Mouse (Mus musculus) mouse embryonic stem cell (cell line): ENCODE measurements around the gene Card11.

ENCODE experiments used
- in situ Hi-C, 2 experiments: fragments of 300-500 bp; cut with MboI; formaldehyde crosslinking; loops; 1 replicate in 1 of 2; 3 replicates in 1 of 2; pipeline ENCODE4 v1.14.3; 2019 to 2020; ENCODE audit warnings: low sequenced_read_pairs in 2 of 2, low pct_unique_long_range_greater_than_20kb in 1 of 2, mixed read lengths in 1 of 2; ENCODE audit not compliant: unreplicated experiment in 1 of 2

Gene Card11

DNA sequence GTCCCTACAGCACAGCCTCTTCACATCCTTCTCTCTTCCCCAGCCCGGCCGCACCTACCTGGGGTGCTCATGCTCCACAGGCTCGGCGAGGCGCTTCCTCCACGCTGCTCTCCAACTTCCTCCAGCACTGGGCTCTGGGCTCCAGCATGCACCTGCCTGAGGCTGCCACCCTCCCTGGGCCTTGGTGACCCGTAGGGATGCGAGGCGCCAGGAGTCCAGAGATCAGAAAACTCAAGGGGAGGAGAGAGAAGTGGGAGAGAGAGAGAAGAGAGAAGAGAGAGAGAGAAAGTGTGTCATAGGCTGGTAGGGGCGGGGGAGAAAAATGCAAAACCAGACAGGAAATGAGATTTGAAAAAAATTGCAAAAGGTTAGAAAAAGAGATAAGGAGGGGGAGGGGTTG lies at the start of gene Card11:
Gene Card11, minus strand, starts transcription at position 234 of the 400 bp plus-strand sequence.
- in situ Hi-C loops, result no loop called here

DNA sequence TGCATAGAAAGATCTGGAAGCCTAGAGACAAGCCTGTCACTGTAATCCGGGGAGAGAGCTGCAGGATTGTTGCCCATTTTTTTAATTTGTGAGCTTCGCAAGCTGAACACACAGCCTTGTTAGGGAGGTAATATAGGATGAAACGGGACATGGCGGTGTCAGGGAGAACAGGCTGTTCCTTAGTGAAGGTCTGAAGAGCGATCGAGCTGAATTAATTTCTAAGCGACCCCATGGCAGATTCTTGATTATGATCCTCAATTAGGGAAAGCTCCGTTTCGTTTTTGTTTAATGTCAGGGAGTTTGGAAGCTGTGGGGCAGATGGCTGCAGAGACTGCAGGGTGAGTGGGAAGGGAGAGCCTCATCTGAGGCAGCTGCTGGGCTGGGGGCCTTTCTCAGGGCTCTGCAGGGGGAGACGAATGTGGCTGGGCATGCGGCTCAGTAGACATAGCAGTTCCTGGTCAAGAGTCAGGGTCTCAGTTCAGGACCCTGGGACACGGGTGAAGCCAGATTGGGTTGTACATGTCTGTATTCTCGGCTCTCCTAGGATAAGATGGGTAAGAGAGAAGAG lies 47.4 kb upstream of the Card11 start:
- in situ Hi-C loops, result no loop called here

DNA sequence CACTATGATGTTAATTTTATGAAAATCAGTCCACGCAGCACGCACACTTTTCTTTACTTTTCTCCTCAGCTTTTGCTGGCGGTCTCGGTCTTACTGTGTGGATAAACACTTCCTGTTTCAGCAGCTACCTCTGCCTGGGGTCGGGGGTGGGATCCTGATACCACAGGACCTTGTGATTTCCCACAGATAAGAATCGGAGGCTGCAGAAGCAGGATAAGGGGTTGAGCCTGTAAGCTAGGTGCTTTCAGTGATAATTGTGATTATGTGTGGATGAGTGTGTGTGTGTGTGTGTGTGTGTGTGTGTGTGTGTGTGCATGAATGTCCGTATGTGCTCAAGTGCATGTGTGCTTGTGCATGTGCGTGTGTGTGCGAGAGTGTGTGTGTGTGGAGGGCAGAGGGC lies 44.6 kb upstream of the Card11 start:
- in situ Hi-C loops, result no loop called here

DNA sequence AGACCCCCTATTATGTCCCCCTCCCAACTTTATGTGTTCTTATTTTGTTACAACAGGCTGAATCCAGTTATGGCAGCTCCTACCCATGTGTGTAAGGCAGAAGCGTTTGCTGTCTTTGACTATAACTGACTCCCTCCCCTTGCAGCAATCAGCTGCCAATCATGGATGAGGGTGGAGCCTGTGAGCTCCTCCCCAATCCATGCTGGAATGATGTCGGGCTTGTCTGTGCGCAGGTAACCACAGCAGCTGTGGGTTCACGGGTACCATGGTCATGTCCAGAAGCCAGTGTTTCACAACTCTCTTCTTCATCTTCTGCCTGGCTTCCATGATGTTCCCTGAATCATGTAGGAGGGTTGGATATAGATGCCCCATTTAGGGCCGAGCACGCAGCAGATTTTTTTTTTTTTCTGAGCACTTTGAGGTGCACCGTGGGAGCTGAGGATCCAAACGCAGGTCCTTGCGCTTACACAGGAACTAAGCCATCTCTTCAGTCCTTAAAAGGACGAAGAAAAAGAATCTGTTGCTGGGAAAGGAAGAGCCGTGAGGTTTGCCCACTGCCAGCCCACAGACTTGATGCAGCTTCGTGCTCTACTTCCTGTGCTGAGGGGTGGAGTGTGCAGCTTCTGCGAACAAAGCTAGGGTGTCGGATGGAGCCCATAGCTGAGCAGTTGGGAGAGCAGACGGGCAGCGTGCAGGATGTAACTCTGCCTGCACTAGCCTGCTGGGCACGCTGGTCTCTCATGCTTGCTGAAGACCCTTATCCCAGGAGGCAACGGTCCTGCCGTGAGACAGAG lies 43.5 kb upstream of the Card11 start:
- in situ Hi-C loops, result no loop called here

DNA sequence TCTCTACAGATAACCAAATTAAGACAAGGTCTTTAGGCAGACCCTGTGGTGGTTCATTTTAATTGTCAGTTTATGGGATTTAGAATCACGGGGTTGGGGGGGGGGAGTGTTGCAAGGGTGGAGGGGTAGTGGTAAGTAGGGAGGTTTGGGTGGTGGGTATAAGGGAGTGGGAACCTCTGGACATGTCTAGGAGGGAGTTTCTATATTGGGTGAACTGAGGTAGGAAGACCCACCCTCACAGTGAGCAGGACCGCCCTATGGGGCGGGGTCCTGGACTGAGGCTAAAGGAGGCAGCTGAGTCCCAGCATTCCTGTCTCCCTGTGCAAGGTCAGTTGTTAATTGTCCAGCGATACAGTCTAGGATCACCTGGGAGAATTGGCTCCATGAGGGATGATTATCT lies 42.0 kb upstream of the Card11 start:
- in situ Hi-C loops, result no loop called here

- in situ Hi-C loops, result no loop called here
Observed at GRCm38 (mm10) chr5:141040846-141041245, 40.5 kb upstream of the Card11 start.

DNA sequence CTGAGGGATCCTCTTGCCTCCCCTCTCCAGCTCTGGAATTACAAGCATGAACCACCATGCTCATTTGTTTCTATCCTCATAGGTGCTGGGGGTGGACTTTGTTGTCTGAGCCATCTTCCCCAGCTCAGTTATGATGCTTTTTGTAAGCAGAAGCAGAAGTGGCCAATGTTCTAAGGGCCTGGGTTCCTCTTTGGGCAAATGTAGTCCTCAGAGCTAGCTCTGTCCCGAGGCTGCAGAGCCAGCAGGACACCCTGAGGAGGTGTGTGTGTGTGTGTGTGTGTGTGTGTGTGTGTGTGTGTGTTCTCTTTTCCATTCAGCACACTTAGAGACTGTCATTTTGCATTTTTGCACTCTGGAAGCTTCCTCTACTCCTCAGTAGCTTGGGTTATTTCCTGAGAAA lies 38.0 kb upstream of the Card11 start:
- in situ Hi-C loops, result no loop called here

DNA sequence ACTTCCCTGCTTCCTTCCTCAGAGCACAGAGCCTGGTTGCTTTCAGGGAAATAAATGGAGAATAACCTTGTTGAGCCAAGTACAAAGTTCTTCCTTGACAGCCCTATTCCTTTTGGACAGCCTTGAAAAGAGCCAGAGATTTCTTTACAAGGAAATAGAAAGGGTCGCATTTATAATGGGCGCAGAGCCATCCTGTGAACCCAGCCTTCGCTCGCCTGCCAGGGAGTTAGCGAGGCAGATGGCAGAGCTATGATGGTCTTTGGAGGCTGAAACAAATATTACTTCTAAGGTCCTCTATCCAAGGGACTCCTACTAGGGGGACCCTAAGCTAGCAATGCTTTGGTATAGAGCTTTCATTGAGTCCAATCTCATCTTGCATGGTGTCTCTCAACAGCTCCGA lies 35.0 kb upstream of the Card11 start:
- in situ Hi-C loops, result no loop called here

DNA sequence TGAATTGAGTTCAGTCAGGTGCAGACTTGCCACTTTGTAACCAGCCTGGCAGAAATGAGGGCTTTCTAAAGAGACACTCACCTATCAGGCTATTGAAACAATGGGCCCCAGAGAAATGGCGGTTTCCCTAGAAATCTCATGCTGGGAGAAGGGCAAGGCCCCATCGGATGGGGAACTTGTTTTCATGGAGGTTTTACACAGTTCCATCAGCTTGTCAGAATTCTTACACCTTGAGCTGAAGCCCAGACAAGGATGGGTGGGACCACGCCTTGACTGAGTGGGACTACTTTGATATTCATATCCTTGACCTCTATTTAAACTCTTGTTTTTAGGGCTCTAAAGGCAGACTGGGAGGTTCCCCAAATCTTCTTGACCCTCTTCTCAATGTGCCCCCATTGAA lies 33.9 kb upstream of the Card11 start:
- in situ Hi-C loops, result no loop called here

GRCm38 (mm10) chr5:141033001-141033400 lies 32.6 kb upstream of the Card11 start:
- in situ Hi-C loops, result no loop called here

GRCm38 (mm10) chr5:141029364-141029763 lies 29.0 kb upstream of the Card11 start:
- in situ Hi-C loops, result no loop called here

- in situ Hi-C loops, result no loop called here
Observed at GRCm38 (mm10) chr5:141025635-141026034, 25.3 kb upstream of the Card11 start.

GRCm38 (mm10) chr5:141024435-141024834 lies 24.1 kb upstream of the Card11 start:
- in situ Hi-C loops, result no loop called here

DNA sequence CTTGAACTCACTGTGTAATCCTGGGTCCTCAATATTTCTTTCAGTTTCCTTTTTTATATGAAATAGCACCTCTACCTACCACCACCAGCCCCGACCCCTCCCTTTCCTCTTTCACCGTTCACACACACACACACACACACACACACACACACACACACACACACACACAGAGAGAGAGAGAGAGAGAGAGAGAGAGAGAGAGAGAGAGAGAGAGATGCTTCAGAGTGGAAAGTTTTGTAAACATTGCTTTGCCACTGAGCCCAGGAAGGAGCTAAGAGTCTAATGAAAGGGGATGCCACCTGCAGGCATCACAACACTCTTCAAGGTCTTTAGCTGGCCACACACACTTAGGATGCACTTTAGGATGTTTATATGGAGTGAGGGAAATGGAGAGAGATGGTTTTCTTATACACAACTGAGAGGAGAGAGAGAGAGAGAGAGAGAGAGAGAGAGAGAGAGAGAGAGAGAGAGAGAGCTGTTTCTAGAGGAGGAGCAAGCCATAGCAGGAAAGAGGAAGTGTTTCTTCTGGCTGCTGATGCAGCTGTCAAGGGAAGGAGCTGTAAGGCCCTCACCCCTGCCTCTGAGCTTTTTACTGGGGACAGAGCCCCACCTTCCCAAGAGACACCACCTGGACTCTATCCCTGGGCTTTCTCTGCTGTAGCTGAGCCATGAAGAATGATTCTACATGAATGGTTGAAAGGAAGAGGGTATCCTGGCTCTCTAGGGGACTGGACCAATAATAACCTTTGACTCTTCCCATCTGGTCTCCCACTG lies 17.7 kb upstream of the Card11 start:
- in situ Hi-C loops, result no loop called here

GRCm38 (mm10) chr5:141016082-141016481 lies 15.7 kb upstream of the Card11 start:
- in situ Hi-C loops, result no loop called here

GRCm38 (mm10) chr5:141014216-141014615 lies 13.8 kb upstream of the Card11 start:
- in situ Hi-C loops, result no loop called here

DNA sequence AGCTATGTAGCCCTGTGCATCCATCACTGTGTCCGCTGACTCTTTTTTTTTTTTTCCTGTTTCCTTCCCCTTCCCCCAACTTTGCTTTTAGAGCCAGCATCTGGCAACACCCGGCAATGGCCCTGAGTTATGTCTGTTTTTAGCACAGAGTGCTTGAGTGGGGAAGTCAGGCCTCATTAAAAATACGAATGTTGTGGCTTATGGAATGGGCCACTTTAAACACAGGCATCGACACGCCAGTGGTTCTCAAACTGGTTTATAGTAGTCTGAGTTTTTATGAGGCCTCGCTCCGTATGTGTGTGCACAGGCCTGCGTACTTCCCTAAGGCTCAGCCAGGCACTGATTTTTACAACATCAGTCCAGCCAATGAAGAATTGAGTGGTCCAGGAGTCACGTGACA lies 13.1 kb upstream of the Card11 start:
- in situ Hi-C loops, result no loop called here

DNA sequence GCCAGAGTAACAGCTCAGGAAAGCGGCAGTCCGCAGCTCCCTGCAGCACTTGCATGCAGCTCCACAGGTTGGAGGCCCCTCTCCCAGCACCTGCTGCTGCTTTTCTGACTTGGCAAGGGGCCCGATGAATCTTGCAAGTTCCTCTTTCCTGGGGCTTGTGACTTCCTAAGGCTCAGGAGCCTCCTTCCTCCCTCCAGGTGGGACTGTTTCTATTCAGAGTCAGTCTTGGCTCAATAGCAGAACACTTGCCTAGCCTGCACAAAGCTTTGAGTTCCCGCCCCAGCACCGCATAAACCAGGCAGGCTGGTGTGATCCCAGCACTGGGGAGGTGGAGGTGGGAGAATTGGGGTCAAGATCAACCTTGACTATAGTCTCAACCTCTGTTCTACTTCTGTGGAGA lies 5.1 kb upstream of the Card11 start:
- in situ Hi-C loops, result no loop called here

DNA sequence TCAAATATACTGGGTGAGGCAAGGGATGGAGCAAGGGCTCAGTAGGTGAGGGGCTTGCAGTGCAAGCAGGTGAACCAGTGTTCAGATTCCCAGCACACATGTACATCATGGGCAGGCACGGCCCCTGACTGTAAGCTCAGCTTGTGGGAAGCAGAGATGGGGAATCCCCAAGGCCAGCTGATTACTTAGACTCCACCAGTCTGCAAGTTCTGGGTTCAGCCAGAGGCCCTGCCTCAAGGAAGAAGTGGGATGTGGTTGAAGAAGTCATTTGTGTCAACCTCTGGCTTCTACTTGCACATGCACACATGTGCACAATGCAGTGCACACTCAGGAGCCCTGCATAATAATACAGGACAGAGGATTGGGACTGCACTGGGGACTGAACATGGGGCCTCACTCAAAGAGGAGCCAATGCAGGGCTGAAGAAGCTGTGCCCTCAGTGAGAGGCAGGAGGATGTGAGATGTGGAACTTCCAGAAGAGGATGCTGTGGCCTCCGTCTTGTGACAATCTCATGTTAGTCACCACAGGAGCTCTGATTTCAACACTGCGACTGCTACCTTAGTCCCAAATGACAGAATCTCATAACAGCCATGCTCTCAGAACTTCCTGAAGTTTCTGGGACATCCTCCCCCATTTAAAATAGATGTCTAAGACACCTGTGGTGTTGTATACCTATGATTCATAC lies 3.8 kb upstream of the Card11 start:
- in situ Hi-C loops, result no loop called here
